Mouse (Mus musculus): ENCODE measurements around the gene Gm6899.

The Gm6899 gene

GRCm38 (mm10) chr11:26636239-26636638 is 43.2 kb downstream of the Gm6899 start:
- in situ Hi-C loops (cut with MboI; ENCODE audit: low pct_unique_long_range_greater_than_20kb in 1 of 2, low sequenced_read_pairs in 2 of 2, unreplicated experiment in 1 of 2) = no loop called here

GRCm38 (mm10) chr11:26640314-26640785 is 47.3 kb downstream of the Gm6899 start:
- in situ Hi-C loops (cut with MboI; ENCODE audit: low pct_unique_long_range_greater_than_20kb in 1 of 2, low sequenced_read_pairs in 2 of 2, unreplicated experiment in 1 of 2) = no loop called here

GRCm38 (mm10) chr11:26642141-26642540 is 49.1 kb downstream of the Gm6899 start:
- in situ Hi-C loops (cut with MboI; ENCODE audit: low pct_unique_long_range_greater_than_20kb in 1 of 2, low sequenced_read_pairs in 2 of 2, unreplicated experiment in 1 of 2) = no loop called here
